Mouse (Mus musculus) CD4-positive, CD25-positive, alpha-beta regulatory T cell, adult 2 months (primary cell): ENCODE measurements around the gene Acat3.
A peak's percentile ranks its signal among the peaks of the same experiment; 100 is the strongest.
"Not testable (repeated sequence)": the region's sequence is repeated elsewhere in the genome, so short reads cannot be mapped to it uniquely, and the experiment has no call there.

ENCODE experiments used
- DNase-seq: peaks from one replicate; pipeline ENCODE4 v3.0.0-alpha.2; 2012; ENCODE audit warnings: low read depth, low spot score

Gene Acat3

GRCm38 (mm10) chr17:12916588-12917380, 23.6 kb downstream of the Acat3 start:
- peak; percentile 82 for DNase-seq

GRCm38 (mm10) chr17:12915881-12916583, 24.4 kb downstream of the Acat3 start, which contains the start of gene Mrpl18:
Mrpl18 (minus strand) TSS chr17:12916345.
- peak; percentile 99 for DNase-seq

- no peak for DNase-seq
Measured at GRCm38 (mm10) chr17:12915488-12915880, 24.9 kb downstream of the Acat3 start, which contains the start of gene Tcp1. Tcp1 (plus strand) TSS chr17:12915701.

GRCm38 (mm10) chr17:12910391-12910790, 30.0 kb downstream of the Acat3 start:
- DNase-seq = no peak

GRCm38 (mm10) chr17:12909361-12910280, 30.8 kb downstream of the Acat3 start, which contains the start of gene Pnldc1:
Pnldc1 (minus strand) TSS chr17:12910230.
- DNase-seq = no peak

GRCm38 (mm10) chr17:12906436-12906835, 34.0 kb downstream of the Acat3 start:
- DNase-seq = no peak

- no peak for DNase-seq
Measured at GRCm38 (mm10) chr17:12905810-12906209, 34.6 kb downstream of the Acat3 start.

GRCm38 (mm10) chr17:12904349-12904748, 36.1 kb downstream of the Acat3 start:
- no peak for DNase-seq

GRCm38 (mm10) chr17:12903372-12904333, 36.7 kb downstream of the Acat3 start:
- DNase-seq = no peak

- DNase-seq = no peak
Measured at GRCm38 (mm10) chr17:12902291-12902690, 38.1 kb downstream of the Acat3 start.

GRCm38 (mm10) chr17:12898607-12899006, 41.8 kb downstream of the Acat3 start:
- DNase-seq = not testable (repeated sequence)

GRCm38 (mm10) chr17:12897674-12898073, 42.7 kb downstream of the Acat3 start:
- no peak for DNase-seq

- no peak for DNase-seq
Measured at GRCm38 (mm10) chr17:12892033-12892432, 48.4 kb downstream of the Acat3 start.

- DNase-seq = no peak
Measured at GRCm38 (mm10) chr17:12891054-12891453, 49.3 kb downstream of the Acat3 start.

GRCm38 (mm10) chr17:12887021-12887775, 53.2 kb downstream of the Acat3 start:
- no peak for DNase-seq

- DNase-seq = peak; percentile 81
Measured at GRCm38 (mm10) chr17:12886620-12887019, 53.8 kb downstream of the Acat3 start.

GRCm38 (mm10) chr17:12881216-12881615, 59.2 kb downstream of the Acat3 start:
- no peak for DNase-seq

- DNase-seq = peak; percentile 89
Measured at GRCm38 (mm10) chr17:12880178-12880577, 60.2 kb downstream of the Acat3 start.

GRCm38 (mm10) chr17:12875734-12876133, 64.7 kb downstream of the Acat3 start, which contains the start of gene Mrgprh:
Mrgprh (plus strand) TSS chr17:12876034.
- DNase-seq = no peak
